Mouse (Mus musculus) liver, embryonic 16.5 days (tissue): ENCODE measurements around the gene Tra2a. TPM values are rescaled to one million over a fixed set of nuclear protein-coding genes. Genes with fewer than 3 reads are reported as not detected.
A peak's percentile ranks its signal among the peaks of the same experiment; 100 is the strongest.

ENCODE experiments used
- ATAC-seq: fragments of 200-750 bp; cut with Nextera tagmentation; 2 replicates; pipeline ENCODE4 v1.8.0; 2017; ENCODE audit warnings: low read depth, mild to moderate bottlenecking, moderate number of reproducible peaks, moderate library complexity
- H3K27ac ChIP-seq: fragments of 300-500 bp; sonication (generic); 2 replicates; pipeline ENCODE4 v1.5.1; 2014; ENCODE audit warnings: mild to moderate bottlenecking, low read length
- H3K27me3 ChIP-seq: fragments of 300-500 bp; sonication (generic); 2 replicates; pipeline ENCODE4 v1.6.1; 2014; ENCODE audit warnings: low read depth, low read length, mixed read lengths; ENCODE audit not compliant: control insufficient read depth, insufficient read depth
- H3K36me3 ChIP-seq: fragments of 300-500 bp; sonication (generic); 2 replicates; pipeline ENCODE4 v1.6.1; 2014; ENCODE audit warnings: mild to moderate bottlenecking; ENCODE audit not compliant: control insufficient read depth, insufficient read depth
- H3K4me1 ChIP-seq: fragments of 300-500 bp; sonication (generic); 2 replicates; pipeline ENCODE4 v1.6.1; 2014; ENCODE audit warnings: low read depth, low read length, mixed read lengths; ENCODE audit not compliant: control insufficient read depth
- H3K4me2 ChIP-seq: fragments of 300-500 bp; sonication (generic); 2 replicates; pipeline ENCODE4 v1.6.1; 2014; ENCODE audit warnings: low read depth, low read length, mixed read lengths
- H3K4me3 ChIP-seq: fragments of 300-500 bp; sonication (generic); 2 replicates; pipeline ENCODE4 v1.5.1; 2014; ENCODE audit warnings: low read depth, mild to moderate bottlenecking, low read length
- H3K9ac ChIP-seq: fragments of 300-500 bp; sonication (generic); 2 replicates; pipeline ENCODE4 v1.6.1; 2014; ENCODE audit warnings: low read depth, low read length
- H3K9me3 ChIP-seq: fragments of 300-500 bp; sonication (generic); replicated peaks from 2 replicates; pipeline ENCODE4 v1.6.1; 2016; ENCODE audit warnings: low read length; ENCODE audit not compliant: control insufficient read depth
- WGBS: fragments of 180-500 bp; shearing (Covaris S2); extraction: QIAGEN DNeasy Blood & Tissue Kit; methylation state at CpG from one replicate; pipeline ENCODE4 v1.1.7; 2014; ENCODE audit not compliant: insufficient replicate concordance; 5-methylcytosine and 5-hydroxymethylcytosine counted together
- polyA plus RNA-seq: library from polyadenylated mRNA; unstranded; fragments of >200 nt; fragmentation: Nextera tagmentation; extraction: Ambion mirVana; gene quantifications from 2 replicates; pipeline ENCODE4 v1.2.1, GENCODE M21; 2015

Gene Tra2a
- polyA plus RNA-seq, 1 experiment from 2014 or later = 38.0 TPM

DNA sequence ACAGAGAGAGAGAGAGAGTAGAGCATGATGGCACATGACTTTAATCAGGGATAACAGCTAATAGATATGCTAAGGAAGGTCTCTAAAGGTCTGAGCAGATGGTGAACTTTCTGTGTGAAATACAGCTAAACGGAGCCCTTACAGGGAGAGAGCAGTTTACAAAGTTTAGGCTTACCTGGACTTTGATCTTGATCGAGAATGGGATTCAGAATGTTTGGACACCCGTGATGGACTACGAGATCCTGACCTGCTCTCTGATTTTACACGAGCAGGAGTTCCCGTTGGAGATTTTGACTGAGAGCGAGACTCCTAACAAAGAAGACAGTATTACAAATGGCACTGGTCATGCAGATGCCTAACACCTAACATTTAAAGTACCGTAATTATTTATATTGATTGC is 11.6 kb downstream of the Tra2a start:
- no peaks in the 10 kb centered on the region; the same call in 1 of the 2 replicates for H3K4me1 ChIP-seq
- H3K36me3 ChIP-seq = peaks cover 35% of the 10 kb centered on the region
- no peak overlapping the region for H3K4me2 ChIP-seq
- 83% methylated on average over 8 of the region's 8 CpGs for WGBS
- no peak overlapping the region for H3K9ac ChIP-seq
- H3K9me3 ChIP-seq = no peaks in the 10 kb centered on the region
- H3K4me3 ChIP-seq = no peak overlapping the region
- H3K27me3 ChIP-seq = no peaks in the 10 kb centered on the region
- no peak overlapping the region for H3K27ac ChIP-seq
- ATAC-seq = no peak

- Histone ChIP-seq H3K9ac (no peak overlapping the region), H3K27ac (no peak overlapping the region), H3K27me3 (no peaks in the 10 kb centered on the region), H3K4me3 (no peak overlapping the region), H3K4me2 (no peak overlapping the region), H3K9me3 (no peaks in the 10 kb centered on the region), H3K36me3 (peaks cover 44% of the 10 kb centered on the region), H3K4me1 (no peaks in the 10 kb centered on the region; the same call in 1 of the 2 replicates)
- WGBS = 95% methylated on average over 2 of the region's 2 CpGs
- no peak for ATAC-seq
These were observed 12.6 kb downstream of the Tra2a start for GRCm38 (mm10) chr6:49251199-49251598.

DNA sequence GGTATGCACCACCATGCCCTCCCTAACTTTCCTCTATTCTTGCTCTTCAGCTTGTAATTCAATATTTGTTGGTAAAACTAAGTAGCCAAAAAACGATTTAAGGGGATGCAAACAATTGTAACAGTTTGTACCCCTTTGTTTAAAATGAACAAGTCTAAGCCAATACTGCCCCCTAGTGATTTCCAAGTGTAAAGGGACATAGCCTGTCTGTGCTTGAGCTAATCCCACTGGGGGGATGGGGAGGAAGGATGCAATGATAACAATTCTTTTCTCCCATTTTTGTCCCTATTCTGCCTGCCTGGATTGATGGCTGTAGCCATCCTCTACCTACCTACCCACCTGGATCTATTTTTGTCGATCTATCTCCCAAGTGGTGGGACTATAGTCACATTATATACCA is 16.6 kb downstream of the Tra2a start:
- Histone ChIP-seq H3K27ac (no peak overlapping the region), H3K27me3 (no peaks in the 10 kb centered on the region), H3K4me2 (no peak overlapping the region), H3K9me3 (no peaks in the 10 kb centered on the region), H3K36me3 (peaks cover 64% of the 10 kb centered on the region), H3K4me3 (no peak overlapping the region), H3K9ac (no peak overlapping the region), H3K4me1 (no peaks in the 10 kb centered on the region)
- no peak for ATAC-seq
- WGBS = 51% methylated on average over 2 of the region's 2 CpGs

DNA sequence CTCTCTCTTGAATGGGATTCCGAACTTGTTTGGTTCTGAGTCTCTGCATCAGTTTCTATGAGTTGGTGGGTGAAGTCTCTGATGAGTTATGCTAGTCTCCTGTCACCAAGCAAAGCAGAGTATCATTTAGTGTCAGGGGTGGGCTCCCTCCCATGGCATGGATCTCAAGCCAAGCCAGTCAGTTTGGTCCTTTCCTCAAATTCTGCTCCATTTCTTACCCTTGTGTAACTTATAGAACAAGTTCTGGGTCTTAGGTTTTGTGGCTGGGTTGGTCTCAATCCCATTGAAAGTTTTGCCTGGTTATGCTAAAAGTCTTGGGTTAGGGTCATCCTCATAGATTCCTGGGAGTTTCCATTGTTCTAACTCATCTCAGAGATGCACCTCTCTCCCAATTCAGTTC is 21.5 kb downstream of the Tra2a start:
- ATAC-seq = no peak
- no peaks in the 10 kb centered on the region for H3K4me1 ChIP-seq
- 71% methylated on average over 1 of the region's 1 CpGs for WGBS
- H3K27ac ChIP-seq = no peak overlapping the region
- H3K4me2 ChIP-seq = no peak overlapping the region
- H3K4me3 ChIP-seq = no peak overlapping the region
- no peak overlapping the region for H3K9ac ChIP-seq
- H3K9me3 ChIP-seq = no peaks in the 10 kb centered on the region
- H3K36me3 ChIP-seq = peaks cover 30% of the 10 kb centered on the region
- no peaks in the 10 kb centered on the region for H3K27me3 ChIP-seq

DNA sequence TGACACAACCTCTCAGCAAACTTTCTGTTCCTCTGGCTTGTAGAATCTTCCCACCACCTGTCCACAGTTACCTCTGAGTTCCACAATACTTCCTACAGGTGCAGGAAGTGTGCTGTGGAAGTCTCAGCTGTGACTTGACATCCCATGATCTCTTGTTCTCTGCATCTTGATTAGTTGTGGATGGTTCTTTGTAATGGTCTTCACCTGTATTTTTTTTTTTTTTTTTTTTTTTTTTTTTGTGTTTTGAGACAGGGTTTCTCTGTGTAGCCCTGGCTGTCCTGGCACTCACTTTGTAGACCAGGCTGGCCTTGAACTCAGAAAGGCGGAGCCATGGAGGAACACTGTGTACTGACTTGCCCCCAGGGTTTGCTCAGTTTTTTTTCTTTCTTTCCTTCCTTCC is 22.3 kb downstream of the Tra2a start:
- 78% methylated on average over 1 of the region's 1 CpGs for WGBS
- ATAC-seq = no peak

GRCm38 (mm10) chr6:49236331-49236730 is 27.5 kb downstream of the Tra2a start:
- Histone ChIP-seq H3K4me3 (no peak overlapping the region), H3K9me3 (no peaks in the 10 kb centered on the region), H3K4me1 (no peaks in the 10 kb centered on the region), H3K4me2 (no peak overlapping the region), H3K9ac (no peak overlapping the region), H3K36me3 (no peaks in the 10 kb centered on the region), H3K27ac (no peak overlapping the region), H3K27me3 (no peaks in the 10 kb centered on the region)
- ATAC-seq = peak; percentile 100
- 44% methylated on average over 9 of the region's 9 CpGs for WGBS

More for the DNA sequence above, 22.3 kb downstream of the Tra2a start:
- H3K4me3 ChIP-seq = no peak overlapping the region
- H3K9me3 ChIP-seq = no peaks in the 10 kb centered on the region
- no peak overlapping the region for H3K9ac ChIP-seq
- no peak overlapping the region for H3K27ac ChIP-seq
- H3K36me3 ChIP-seq = peaks cover 25% of the 10 kb centered on the region
- no peaks in the 10 kb centered on the region for H3K27me3 ChIP-seq
- no peaks in the 10 kb centered on the region for H3K4me1 ChIP-seq
- H3K4me2 ChIP-seq = no peak overlapping the region

DNA sequence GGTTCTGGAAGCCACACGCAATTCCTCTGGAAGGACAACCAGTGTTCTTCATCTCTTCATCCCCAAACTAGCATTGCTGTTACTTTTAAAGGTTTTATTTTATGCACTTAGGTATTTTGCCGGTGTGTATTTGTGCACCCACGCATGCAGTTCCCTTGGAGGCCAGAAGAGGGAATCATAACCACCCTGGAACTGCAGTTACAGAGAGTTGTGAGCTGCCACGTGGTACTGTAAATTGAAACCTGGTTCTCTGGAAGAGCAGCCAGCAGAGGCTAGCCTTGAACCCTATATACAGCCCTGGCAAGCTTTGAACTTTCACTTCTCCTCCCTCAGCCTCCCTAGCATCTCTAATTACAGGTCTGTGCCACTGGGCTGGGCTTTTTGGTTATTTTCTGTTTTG is 30.5 kb downstream of the Tra2a start:
- Histone ChIP-seq H3K9ac (no peak overlapping the region), H3K9me3 (no peaks in the 10 kb centered on the region), H3K27ac (no peak overlapping the region), H3K36me3 (no peaks in the 10 kb centered on the region), H3K4me1 (no peaks in the 10 kb centered on the region), H3K4me3 (no peak overlapping the region), H3K4me2 (no peak overlapping the region), H3K27me3 (no peaks in the 10 kb centered on the region)
- ATAC-seq = no peak
- WGBS = 45% methylated on average over 4 of the region's 4 CpGs

DNA sequence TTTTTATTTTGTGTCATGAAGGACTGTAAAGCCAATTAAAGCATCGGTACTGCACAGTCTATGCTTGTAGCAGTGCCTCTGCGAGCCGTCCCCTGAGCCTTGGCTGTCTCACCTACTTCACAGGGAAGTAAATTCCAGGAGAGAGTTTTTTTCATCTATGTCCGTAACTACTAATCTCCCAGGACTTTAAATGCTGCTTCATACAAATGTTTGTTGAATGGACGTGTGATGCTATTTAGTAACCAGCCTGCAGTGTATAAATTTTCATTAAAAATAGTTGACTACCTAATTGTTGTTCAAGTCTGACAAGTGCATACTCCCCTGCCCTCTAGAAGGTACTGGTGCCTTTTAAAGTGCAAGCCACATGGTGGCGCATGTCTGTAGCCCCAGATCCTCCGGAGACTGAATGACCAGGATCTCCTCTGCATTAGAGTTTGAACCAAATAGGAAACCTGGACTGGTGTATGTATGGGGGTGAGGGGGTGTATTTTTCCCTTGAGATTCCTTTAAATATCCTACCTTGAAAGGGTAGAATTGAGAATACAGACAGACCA is 35.6 kb downstream of the Tra2a start:
- H3K4me2 ChIP-seq = no peak overlapping the region

DNA sequence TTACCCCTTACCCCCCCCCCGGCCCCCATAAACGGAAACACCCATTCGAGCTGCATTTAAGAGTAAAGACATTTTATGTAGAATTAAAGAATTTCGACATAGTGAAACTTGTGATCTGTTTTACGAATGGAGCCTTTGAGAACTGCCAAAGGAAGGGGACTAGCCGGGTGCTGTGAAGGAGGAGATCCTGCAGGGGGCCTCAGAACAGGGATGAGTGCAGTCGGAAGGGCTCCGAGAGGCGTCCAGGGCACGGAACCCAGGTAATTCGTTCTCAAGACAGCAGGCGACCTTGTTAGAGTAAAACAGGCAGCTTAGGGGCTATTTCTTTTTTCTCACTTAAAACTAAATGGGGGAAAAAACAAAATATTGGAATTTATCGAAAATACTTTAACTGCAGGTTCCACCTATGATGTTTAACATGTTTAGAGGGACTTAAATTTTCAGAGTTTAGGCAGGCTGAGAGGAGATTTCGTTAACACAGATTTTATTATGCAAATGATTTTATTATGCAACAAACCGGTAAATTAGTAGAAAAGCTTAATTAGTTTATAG is 36.6 kb downstream of the Tra2a start:
- 0 out of 2 replicates have a peak overlapping the region, but pooled peaks have one; percentile 1 for H3K4me3 ChIP-seq
- peak; percentile 43; the same call in 1 of the 2 replicates for ATAC-seq
- H3K27me3 ChIP-seq = no peaks in the 10 kb centered on the region
- H3K9ac ChIP-seq = no peak overlapping the region
- H3K9me3 ChIP-seq = no peaks in the 10 kb centered on the region
- no peaks in the 10 kb centered on the region for H3K4me1 ChIP-seq
- no peaks in the 10 kb centered on the region for H3K36me3 ChIP-seq
- H3K27ac ChIP-seq = no peak overlapping the region
- peak overlapping the region; percentile 10; the same call in 1 of the 2 replicates for H3K4me2 ChIP-seq
- 4% methylated on average over 15 of the region's 15 CpGs for WGBS

More for the DNA sequence above, 35.6 kb downstream of the Tra2a start:
- ATAC-seq = no peak
- no peaks in the 10 kb centered on the region for H3K27me3 ChIP-seq
- no peaks in the 10 kb centered on the region for H3K4me1 ChIP-seq
- no peak overlapping the region for H3K27ac ChIP-seq
- H3K9ac ChIP-seq = no peak overlapping the region
- no peaks in the 10 kb centered on the region for H3K9me3 ChIP-seq
- H3K4me3 ChIP-seq = no peak overlapping the region
- no peaks in the 10 kb centered on the region for H3K36me3 ChIP-seq
- 15% methylated on average over 7 of the region's 7 CpGs for WGBS
